Mouse (Mus musculus) kidney, adult 2 months (tissue): ENCODE results near the gene Slc2a10.

Experiments
- CTCF ChIP-seq: fragments of 200-500 bp; conservative IDR thresholded peaks from 2 replicates; pipeline ENCODE4 v1.5.1; 2011; ENCODE audit warnings: low read depth, mild to moderate bottlenecking, control low read depth, low read length, moderate library complexity, mixed read lengths; ENCODE audit not compliant: insufficient read depth, insufficient read length
- POLR2A ChIP-seq: fragments of 200-500 bp; IDR thresholded peaks from one replicate; pipeline ENCODE4 v1.6.1; 2011; ENCODE audit warnings: low read depth, low read length, control low read depth

GRCm38 (mm10) chr2:165493587-165494210 lies 9.9 kb upstream of the Slc2a10 start:
- TF ChIP-seq POLR2A (no peak), CTCF (no peak)
